Mouse (Mus musculus): ENCODE measurements around the gene Prkce.

GRCm38 (mm10) chr17:86323310-86323709 is 155.7 kb downstream of the Prkce start:
- TF ChIP-seq CTCF (IDR thresholded peaks at IDR 0.05; ENCODE audit: low read depth): no peak
- TF ChIP-seq EP300 (IDR thresholded peaks at IDR 0.05; ENCODE audit: low read depth): no peak
